Comparison of ENCODE assay signal across 8 mouse cellular contexts in genomic region chr3:98013401-98014281, GRCm38 (mm10). TPM values are rescaled to one million over a fixed set of nuclear protein-coding genes. Genes with fewer than 3 reads are reported as not detected.
A peak's percentile ranks its signal among the peaks of the same experiment; 100 is the strongest.
DNase-seq lines count a peak whose midpoint lies in the region; ATAC-seq and TF ChIP-seq lines count a peak whose summit lies in the region.

Notch2 (plus strand) TSS chr3:98013527.

- H3K4me3 ChIP-seq in bone marrow macrophage, adult 2 months (ENCODE audit: insufficient read depth, low read length) = peak within 1 kb of the TSS; percentile 94
- H3K4me3 ChIP-seq in embryonic fibroblast, embryonic 13.5 days (ENCODE audit: insufficient read depth, low read length) = peak within 1 kb of the TSS; percentile 92
- peak within 1 kb of the TSS; percentile 94 for H3K4me3 ChIP-seq in heart, embryonic 10.5 days
- peak within 1 kb of the TSS; percentile 90 for H3K4me3 ChIP-seq in kidney, embryonic 16.5 days (ENCODE audit: low read length)
- peak within 1 kb of the TSS; percentile 80 for H3K4me3 ChIP-seq in liver, adult 2 months (ENCODE audit: insufficient read depth, low read depth, low read length)
- peak within 1 kb of the TSS; percentile 73 for H3K4me3 ChIP-seq in myocyte

- TF ChIP-seq CTCF in bone marrow macrophage, adult 2 months (IDR thresholded peaks at IDR 0.05; ENCODE audit: low read depth, low read length) = no peak
- TF ChIP-seq CTCF in embryonic fibroblast, embryonic 13.5 days (IDR thresholded peaks at IDR 0.05; ENCODE audit: borderline replicate concordance, insufficient read depth, low read length) = no peak
- TF ChIP-seq CTCF in liver, adult 2 months (IDR thresholded peaks at IDR 0.05; ENCODE audit: low read depth, low read length) = no peak

- DNase-seq in A20 (ENCODE audit: low read depth, low spot score) = peak; percentile 97
- peak; percentile 95 for DNase-seq in heart, embryonic 10.5 days (ENCODE audit: low spot score)
- peak; percentile 75 for DNase-seq in liver, adult 2 months (ENCODE audit: extremely low read depth, low read depth, low spot score)
- DNase-seq in splenic B cell, adult 2 months (ENCODE audit: low read depth, low spot score) = peak; percentile 96

- TF ChIP-seq POLR2A in bone marrow macrophage, adult 2 months (IDR thresholded peaks at IDR 0.05; ENCODE audit: borderline replicate concordance, low read depth, low read length) = peak; percentile 58; the same call in 1 of the 2 replicates
- TF ChIP-seq POLR2A in embryonic fibroblast, embryonic 13.5 days (IDR thresholded peaks at IDR 0.05; ENCODE audit: low read depth, low read length) = peak; percentile 92
- peak; percentile 94 for TF ChIP-seq POLR2A in liver, adult 2 months (IDR thresholded peaks at IDR 0.05; ENCODE audit: extremely low read depth, insufficient read depth, low read length)
- peak; percentile 92 for TF ChIP-seq POLR2A in myocyte (IDR thresholded peaks at IDR 0.05; ENCODE audit: insufficient read length, low read depth)

- peaks cover 30% of the 10 kb centered on the region for H3K4me1 ChIP-seq in bone marrow macrophage, adult 2 months (ENCODE audit: control insufficient read depth, insufficient read depth, low read length)
- peaks cover 16% of the 10 kb centered on the region for H3K4me1 ChIP-seq in embryonic fibroblast, embryonic 13.5 days (ENCODE audit: control insufficient read depth, insufficient read depth, low read length)
- peaks cover 42% of the 10 kb centered on the region for H3K4me1 ChIP-seq in heart, embryonic 10.5 days
- H3K4me1 ChIP-seq in kidney, embryonic 16.5 days (ENCODE audit: insufficient read depth, low read length) = peaks cover 37% of the 10 kb centered on the region
- H3K4me1 ChIP-seq in liver, adult 2 months (ENCODE audit: control insufficient read depth, insufficient read depth, low read length) = peaks cover 20% of the 10 kb centered on the region

- no peaks in the 10 kb centered on the region for H3K9me3 ChIP-seq in heart, embryonic 10.5 days
- no peaks in the 10 kb centered on the region for H3K9me3 ChIP-seq in kidney, embryonic 16.5 days (ENCODE audit: low read length)

- no peaks in the 10 kb centered on the region for H3K36me3 ChIP-seq in heart, embryonic 10.5 days
- H3K36me3 ChIP-seq in kidney, embryonic 16.5 days (ENCODE audit: insufficient read depth, low read length) = no peaks in the 10 kb centered on the region
- no peaks in the 10 kb centered on the region for H3K36me3 ChIP-seq in liver, adult 2 months (ENCODE audit: control insufficient read depth, insufficient read depth, low read length)
- H3K36me3 ChIP-seq in myocyte (ENCODE audit: control insufficient read depth, insufficient read depth) = no peaks in the 10 kb centered on the region
- no peaks in the 10 kb centered on the region for H3K36me3 ChIP-seq in splenic B cell, adult 2 months (ENCODE audit: control insufficient read depth, insufficient read depth, low read length, poor library complexity, severe bottlenecking)

- peaks cover 4% of the 10 kb centered on the region; the same call in 1 of the 2 replicates for H3K27me3 ChIP-seq in heart, embryonic 10.5 days (ENCODE audit: insufficient read depth, poor library complexity, severe bottlenecking)
- H3K27me3 ChIP-seq in kidney, embryonic 16.5 days (ENCODE audit: insufficient read depth, low read length) = no peaks in the 10 kb centered on the region
- no peaks in the 10 kb centered on the region for H3K27me3 ChIP-seq in liver, adult 2 months (ENCODE audit: control insufficient read depth, insufficient read depth, low read length)
- no peaks in the 10 kb centered on the region for H3K27me3 ChIP-seq in myocyte (ENCODE audit: control insufficient read depth, insufficient read depth, insufficient read length)
- no peaks in the 10 kb centered on the region for H3K27me3 ChIP-seq in splenic B cell, adult 2 months (ENCODE audit: control insufficient read depth, insufficient read depth, low read length, poor library complexity, severe bottlenecking)

- H3ac ChIP-seq in myocyte (ENCODE audit: control insufficient read depth, insufficient read length) = peak within 1 kb of the TSS; percentile 86

- peak within 1 kb of the TSS; percentile 80 for H3K27ac ChIP-seq in bone marrow macrophage, adult 2 months (ENCODE audit: insufficient read depth, low read depth, low read length)
- H3K27ac ChIP-seq in embryonic fibroblast, embryonic 13.5 days (ENCODE audit: insufficient read depth, low read length) = peak within 1 kb of the TSS; percentile 81
- peak within 1 kb of the TSS; percentile 98 for H3K27ac ChIP-seq in heart, embryonic 10.5 days
- H3K27ac ChIP-seq in kidney, embryonic 16.5 days (ENCODE audit: low read length) = peak within 1 kb of the TSS; percentile 95
- H3K27ac ChIP-seq in liver, adult 2 months (replicated peaks; ENCODE audit: insufficient read depth, low read depth, low read length) = peak within 1 kb of the TSS; percentile 80

- under 1% methylated on average over 95 of the region's 95 CpGs for WGBS in heart, embryonic 10.5 days
- under 1% methylated on average over 81 of the region's 95 CpGs for WGBS in kidney, embryonic 16.5 days
- under 1% methylated on average over 94 of the region's 95 CpGs for WGBS in liver, adult 2 months

- peak within 1 kb of the TSS; percentile 97 for H3K9ac ChIP-seq in kidney, embryonic 16.5 days (replicated peaks; ENCODE audit: low read length)
- peak within 1 kb of the TSS; percentile 94 for H3K9ac ChIP-seq in liver, adult 2 months (ENCODE audit: low read depth, low read length)

- peaks cover 22% of the 10 kb centered on the region for H3K79me2 ChIP-seq in liver, adult 2 months (ENCODE audit: control insufficient read depth, insufficient read depth, low read length)
- peaks cover 50% of the 10 kb centered on the region for H3K79me2 ChIP-seq in myocyte (ENCODE audit: control insufficient read depth, insufficient read depth)

- peak within 1 kb of the TSS; percentile 81 for H3K4me2 ChIP-seq in kidney, embryonic 16.5 days (replicated peaks; ENCODE audit: low read depth, low read length)
- H3K4me2 ChIP-seq in myocyte (ENCODE audit: low read depth) = peak within 1 kb of the TSS; percentile 88

- peak; percentile 91 for ATAC-seq in kidney, embryonic 16.5 days (ENCODE audit: low FRiP score, low TSS enrichment)

TF ChIP-seq in myocyte, 11 proteins besides CTCF, POLR2A, EP300 and RAD21:
- TF ChIP-seq POLR2AphosphoS2 (IDR thresholded peaks at IDR 0.05; ENCODE audit: insufficient read length, low read depth) (peak; percentile 90), MYOD1 (IDR thresholded peaks at IDR 0.05; ENCODE audit: control insufficient read depth in 1 of 3, insufficient read length in 2 of 3, low read depth in 2 of 3) (peak in 2 of 3 experiments; percentile 25 to 65), REST (IDR thresholded peaks at IDR 0.05; ENCODE audit: insufficient read depth, insufficient read length) (no peak), TCF3 (IDR thresholded peaks at IDR 0.05; ENCODE audit: insufficient read length, low read depth) (peak; percentile 1), MYOG (IDR thresholded peaks at IDR 0.05; ENCODE audit: control insufficient read depth in 1 of 3, insufficient read depth in 1 of 3, insufficient read length in 2 of 3, low read depth in 2 of 3) (peak in 2 of 3 experiments; percentile 37 to 63)
TF ChIP-seq in myocyte: peak in this region for 4.

RNA-seq across cellular contexts. Expression of gene Notch2, which starts in this region (rescaled TPM):
- polyA plus RNA-seq in bone marrow macrophage, adult 2 months (2012; ENCODE audit: insufficient read depth, insufficient read length, missing spikeins) = 69.2 and 82.2 TPM in 2 replicates
- polyA plus RNA-seq in embryonic fibroblast, embryonic 13.5 days (2011; ENCODE audit: insufficient read length, low read depth, missing spikeins) = 45.2 and 49.4 TPM in 2 replicates
- polyA plus RNA-seq in heart, embryonic 10.5 days (2016; fragmentation: Nextera tagmentation; extraction: Ambion mirVana) = 11.2 and 16.8 TPM in 2 replicates
- 31.1 and 33.8 TPM in 2 replicates for polyA plus RNA-seq in kidney, embryonic 16.5 days (2015; fragmentation: Nextera tagmentation; extraction: Ambion mirVana)
- total RNA-seq in liver, adult 2 months (2014; rRNA removed) = 16.0 and 27.0 TPM in 2 replicates
- 12.1 and 12.5 TPM in 2 replicates for polyA plus RNA-seq in liver, adult 2 months (2012; rRNA removed)
- 15.1 TPM for polyA plus RNA-seq in myocyte (2012; fragmentation: generic; extraction: Trizol)

Comparison
In these comparisons a context has a peak if more than half of its experiments do, and no peak if none do; other contexts are left out.
1. Peak in every context shown above with its lines: DNase-seq, ATAC-seq, H3K4me3 ChIP-seq and H3K27ac ChIP-seq.